Mouse (Mus musculus): Measurements from ENCODE around the gene Crhr2. TPM values are rescaled to one million over a fixed set of nuclear protein-coding genes. Genes with fewer than 3 reads are reported as not detected.

Crhr2 gene
- total and polyA plus RNA-seq, 2 experiments from 2014 or later = 2.0 to 3.0 TPM

GRCm38 (mm10) chr6:55054491-55054890 is 78.3 kb downstream of the Crhr2 start:
- H3K4me1 ChIP-seq (ENCODE audit: insufficient read depth, low read length) = no peaks in the 10 kb centered on the region
- H3K9me3 ChIP-seq (ENCODE audit: low read length) = no peaks in the 10 kb centered on the region
- no peaks in the 10 kb centered on the region for H3K27me3 ChIP-seq (ENCODE audit: insufficient read depth, low read length)
- TF ChIP-seq CTCF (IDR thresholded peaks at IDR 0.05) = no peak
- no peak for ATAC-seq (ENCODE audit: low FRiP score)
- DNase-seq (ENCODE audit: low spot score) = no peak
- no peak overlapping the region for H3K4me3 ChIP-seq (ENCODE audit: low read depth, low read length)
- peaks cover 64% of the 10 kb centered on the region for H3K36me3 ChIP-seq (ENCODE audit: insufficient read depth, low read length)
- no peak overlapping the region for H3K9ac ChIP-seq (replicated peaks; ENCODE audit: low read length, poor library complexity, severe bottlenecking)
- H3K27ac ChIP-seq (ENCODE audit: low read depth, low read length) = no peak overlapping the region
- 95% methylated on average over 4 of the region's 4 CpGs for WGBS
- H3K4me2 ChIP-seq (ENCODE audit: low read depth, low read length, poor library complexity, severe bottlenecking) = no peak overlapping the region

- H3K36me3 ChIP-seq (ENCODE audit: insufficient read depth, low read length) = peaks cover 55% of the 10 kb centered on the region
- no peak for DNase-seq (ENCODE audit: low spot score)
- 94% methylated on average over 10 of the region's 10 CpGs for WGBS
Measured at GRCm38 (mm10) chr6:55049186-55049585, 83.6 kb downstream of the Crhr2 start.

GRCm38 (mm10) chr6:55045326-55045725 is 87.5 kb downstream of the Crhr2 start:
- H3K27me3 ChIP-seq (ENCODE audit: insufficient read depth, low read length) = no peaks in the 10 kb centered on the region
- no peaks in the 10 kb centered on the region for H3K9me3 ChIP-seq (ENCODE audit: low read length)
- H3K36me3 ChIP-seq (ENCODE audit: insufficient read depth, low read length) = peaks cover 24% of the 10 kb centered on the region
- TF ChIP-seq CTCF (IDR thresholded peaks at IDR 0.05) = no peak
- ATAC-seq (ENCODE audit: low FRiP score) = no peak
- WGBS = 72% methylated on average over 1 of the region's 1 CpGs
- DNase-seq (ENCODE audit: low spot score) = no peak
- H3K4me2 ChIP-seq (ENCODE audit: low read depth, low read length, poor library complexity, severe bottlenecking) = no peak overlapping the region
- no peak overlapping the region for H3K27ac ChIP-seq (ENCODE audit: low read depth, low read length)
- H3K9ac ChIP-seq (replicated peaks; ENCODE audit: low read length, poor library complexity, severe bottlenecking) = no peak overlapping the region
- no peaks in the 10 kb centered on the region for H3K4me1 ChIP-seq (ENCODE audit: insufficient read depth, low read length)
- H3K4me3 ChIP-seq (ENCODE audit: low read depth, low read length) = no peak overlapping the region

More at GRCm38 (mm10) chr6:55049186-55049585, 83.6 kb downstream of the Crhr2 start:
- no peak for TF ChIP-seq CTCF (IDR thresholded peaks at IDR 0.05)
- no peak for ATAC-seq (ENCODE audit: low FRiP score)
- no peaks in the 10 kb centered on the region for H3K9me3 ChIP-seq (ENCODE audit: low read length)
- no peak overlapping the region for H3K27ac ChIP-seq (ENCODE audit: low read depth, low read length)
- H3K4me2 ChIP-seq (ENCODE audit: low read depth, low read length, poor library complexity, severe bottlenecking) = no peak overlapping the region
- no peak overlapping the region for H3K9ac ChIP-seq (replicated peaks; ENCODE audit: low read length, poor library complexity, severe bottlenecking)
- H3K4me1 ChIP-seq (ENCODE audit: insufficient read depth, low read length) = no peaks in the 10 kb centered on the region
- H3K27me3 ChIP-seq (ENCODE audit: insufficient read depth, low read length) = no peaks in the 10 kb centered on the region
- H3K4me3 ChIP-seq (ENCODE audit: low read depth, low read length) = no peak overlapping the region

- no peak for TF ChIP-seq CTCF (IDR thresholded peaks at IDR 0.05)
- Histone ChIP-seq H3K36me3 (ENCODE audit: insufficient read depth, low read length) (peaks cover 17% of the 10 kb centered on the region), H3K4me2 (ENCODE audit: low read depth, low read length, poor library complexity, severe bottlenecking) (no peak overlapping the region), H3K9me3 (ENCODE audit: low read length) (no peaks in the 10 kb centered on the region), H3K9ac (replicated peaks; ENCODE audit: low read length, poor library complexity, severe bottlenecking) (no peak overlapping the region), H3K4me3 (ENCODE audit: low read depth, low read length) (no peak overlapping the region), H3K27ac (ENCODE audit: low read depth, low read length) (no peak overlapping the region), H3K4me1 (ENCODE audit: insufficient read depth, low read length) (no peaks in the 10 kb centered on the region), H3K27me3 (ENCODE audit: insufficient read depth, low read length) (no peaks in the 10 kb centered on the region)
- no peak for ATAC-seq (ENCODE audit: low FRiP score)
- WGBS = 58% methylated on average over 5 of the region's 5 CpGs
- peak; percentile 15 for DNase-seq (ENCODE audit: low spot score)
Measured at GRCm38 (mm10) chr6:55044542-55044941, 88.3 kb downstream of the Crhr2 start.

GRCm38 (mm10) chr6:55043206-55043605 is 89.6 kb downstream of the Crhr2 start:
- no peak for TF ChIP-seq CTCF (IDR thresholded peaks at IDR 0.05)
- ATAC-seq (ENCODE audit: low FRiP score) = no peak

More at GRCm38 (mm10) chr6:55043206-55043605, 89.6 kb downstream of the Crhr2 start:
- Histone ChIP-seq H3K9me3 (ENCODE audit: low read length) (no peaks in the 10 kb centered on the region), H3K4me1 (ENCODE audit: insufficient read depth, low read length) (no peaks in the 10 kb centered on the region), H3K27ac (ENCODE audit: low read depth, low read length) (no peak overlapping the region), H3K4me2 (ENCODE audit: low read depth, low read length, poor library complexity, severe bottlenecking) (no peak overlapping the region), H3K9ac (replicated peaks; ENCODE audit: low read length, poor library complexity, severe bottlenecking) (no peak overlapping the region), H3K36me3 (ENCODE audit: insufficient read depth, low read length) (peaks cover 13% of the 10 kb centered on the region), H3K27me3 (ENCODE audit: insufficient read depth, low read length) (no peaks in the 10 kb centered on the region), H3K4me3 (ENCODE audit: low read depth, low read length) (no peak overlapping the region)
- no peak for DNase-seq (ENCODE audit: low spot score)
- WGBS = 84% methylated on average over 8 of the region's 8 CpGs

Other genes starting within 250 kb of the Crhr2 start
- 3.3 and 8.3 TPM in 2 replicates for gene Nod1, start 160.4 kb downstream of the Crhr2 start, total RNA-seq (2014; rRNA removed)
- gene Nod1, start 160.4 kb downstream of the Crhr2 start, polyA plus RNA-seq (2015; fragmentation: Nextera tagmentation; extraction: Ambion mirVana) = 1.5 and 1.7 TPM in 2 replicates
- gene Ggct, start 140.1 kb downstream of the Crhr2 start, total RNA-seq (2014; rRNA removed) = 1.8 and 2.9 TPM in 2 replicates
- 15.8 and 18.7 TPM in 2 replicates for gene Ggct, start 140.1 kb downstream of the Crhr2 start, polyA plus RNA-seq (2015; fragmentation: Nextera tagmentation; extraction: Ambion mirVana)
- gene Gars, start 95.0 kb downstream of the Crhr2 start, total RNA-seq (2014; rRNA removed) = 136 and 160 TPM in 2 replicates
- 202 and 203 TPM in 2 replicates for gene Gars, start 95.0 kb downstream of the Crhr2 start, polyA plus RNA-seq (2015; fragmentation: Nextera tagmentation; extraction: Ambion mirVana)
- not detected in 2 replicates for gene Inmt, start 42.0 kb upstream of the Crhr2 start, total RNA-seq (2014; rRNA removed)
- not detected in 2 replicates for gene Inmt, start 42.0 kb upstream of the Crhr2 start, polyA plus RNA-seq (2015; fragmentation: Nextera tagmentation; extraction: Ambion mirVana)
- 8.8 and 10.9 TPM in 2 replicates for gene Mindy4, start 70.4 kb upstream of the Crhr2 start, total RNA-seq (2014; rRNA removed)
- gene Mindy4, start 70.4 kb upstream of the Crhr2 start, polyA plus RNA-seq (2015; fragmentation: Nextera tagmentation; extraction: Ambion mirVana) = 9.6 and 10.0 TPM in 2 replicates
- 2.2 and 13.2 TPM in 2 replicates for gene Aqp1, start 203.4 kb upstream of the Crhr2 start, total RNA-seq (2014; rRNA removed)
- 0.63 and 1.1 TPM in 2 replicates for gene Aqp1, start 203.4 kb upstream of the Crhr2 start, polyA plus RNA-seq (2015; fragmentation: Nextera tagmentation; extraction: Ambion mirVana)
- gene Ghrhr, start 243.3 kb upstream of the Crhr2 start, total RNA-seq (2014; rRNA removed) = not detected in 2 replicates
- gene Ghrhr, start 243.3 kb upstream of the Crhr2 start, polyA plus RNA-seq (2015; fragmentation: Nextera tagmentation; extraction: Ambion mirVana) = not detected in 2 replicates